Mouse (Mus musculus): Measurements from ENCODE around the gene Rasa3. TPM values are rescaled to one million over a fixed set of nuclear protein-coding genes. Genes with fewer than 3 reads are reported as not detected.

The Rasa3 gene
- polyA plus RNA-seq, 1 experiment, result 67.0 TPM

DNA sequence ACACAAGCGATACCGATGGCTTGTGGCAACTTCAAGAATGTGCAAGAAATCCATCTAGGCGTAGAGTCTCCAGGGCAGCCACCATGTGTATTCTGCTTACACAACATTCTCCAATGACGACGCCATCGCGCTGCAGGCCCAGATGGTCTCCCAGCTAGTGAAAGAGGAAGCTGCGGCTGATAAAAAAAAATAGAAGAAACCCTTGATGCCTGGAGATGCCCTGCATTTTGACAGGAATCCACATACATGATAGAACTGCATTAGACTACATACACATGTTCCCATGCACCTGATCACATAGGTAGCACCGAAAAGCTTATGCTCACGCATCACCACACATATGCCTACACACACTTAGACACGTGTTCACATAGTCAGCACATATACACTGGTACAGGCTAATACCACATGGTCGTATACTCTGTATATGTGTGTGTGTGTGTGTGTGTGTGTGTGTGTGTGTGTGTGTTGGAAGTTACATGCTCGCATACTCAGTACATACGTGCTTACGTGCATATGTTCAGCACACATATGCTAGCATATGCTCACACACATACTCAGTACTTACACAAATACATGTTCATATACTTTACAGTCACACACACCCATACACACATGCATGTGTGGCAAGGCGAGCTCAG is 8.4 kb upstream of the Rasa3 start:
- Histone ChIP-seq H3K36me3 (ENCODE audit: control insufficient read depth, insufficient read depth) (no peaks in the 10 kb centered on the region), H3K79me2 (ENCODE audit: control insufficient read depth, insufficient read depth) (no peaks in the 10 kb centered on the region), H3K27me3 (ENCODE audit: control insufficient read depth, insufficient read depth, insufficient read length) (no peaks in the 10 kb centered on the region), H3K79me3 (ENCODE audit: low read depth) (no peaks in the 10 kb centered on the region), H3K4me3 (ENCODE audit: insufficient read depth, poor library complexity, severe bottlenecking) (no peak overlapping the region), H3ac (ENCODE audit: control insufficient read depth, insufficient read length, low read depth) (no peak overlapping the region)
- no peak for TF ChIP-seq MYOD1 (IDR thresholded peaks at IDR 0.05; ENCODE audit: control insufficient read depth, insufficient read length, low read depth)
- TF ChIP-seq CTCF (IDR thresholded peaks at IDR 0.05; ENCODE audit: control insufficient read depth, insufficient read depth, insufficient read length), result no peak
- TF ChIP-seq MAX (IDR thresholded peaks at IDR 0.05), result no peak
- no peak for TF ChIP-seq FOSL1 (IDR thresholded peaks at IDR 0.05; ENCODE audit: insufficient read depth, low read length, poor library complexity, severe bottlenecking)
- TF ChIP-seq MYOG (IDR thresholded peaks at IDR 0.05; ENCODE audit: control insufficient read depth, extremely low read depth, insufficient read length), result no peak
- no peak for TF ChIP-seq USF1 (IDR thresholded peaks at IDR 0.05; ENCODE audit: low read depth)
- no peak for TF ChIP-seq CEBPB (IDR thresholded peaks at IDR 0.05; ENCODE audit: low read depth)

DNA sequence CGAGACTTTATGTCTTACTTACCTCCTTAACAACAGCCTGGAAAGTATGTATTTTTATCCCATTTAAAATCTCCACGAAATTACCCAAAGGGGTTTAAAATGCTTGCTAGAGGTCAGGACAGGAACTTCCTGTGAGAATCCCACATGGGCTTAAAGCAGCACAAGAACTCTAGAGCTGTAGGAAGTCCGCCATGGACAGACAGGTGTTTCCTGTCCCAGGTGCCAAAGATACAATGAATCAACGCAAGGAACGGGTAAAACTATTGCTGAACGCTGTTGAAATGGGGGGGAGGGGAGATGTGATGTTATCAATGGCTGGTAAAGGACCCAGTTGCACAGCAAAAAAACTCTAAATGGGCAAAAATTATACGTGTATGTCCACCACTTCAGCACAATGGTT is 6.7 kb upstream of the Rasa3 start:
- no peak overlapping the region for H3ac ChIP-seq (ENCODE audit: control insufficient read depth, insufficient read length, low read depth)
- no peaks in the 10 kb centered on the region for H3K79me2 ChIP-seq (ENCODE audit: control insufficient read depth, insufficient read depth)
- no peaks in the 10 kb centered on the region for H3K79me3 ChIP-seq (ENCODE audit: low read depth)
- H3K27me3 ChIP-seq (ENCODE audit: control insufficient read depth, insufficient read depth, insufficient read length), result no peaks in the 10 kb centered on the region
- no peaks in the 10 kb centered on the region for H3K36me3 ChIP-seq (ENCODE audit: control insufficient read depth, insufficient read depth)
- TF ChIP-seq CEBPB (IDR thresholded peaks at IDR 0.05; ENCODE audit: low read depth) (no peak), CTCF (IDR thresholded peaks at IDR 0.05; ENCODE audit: control insufficient read depth, insufficient read depth, insufficient read length) (no peak), MYOD1 (IDR thresholded peaks at IDR 0.05; ENCODE audit: control insufficient read depth, insufficient read length, low read depth) (no peak), FOSL1 (IDR thresholded peaks at IDR 0.05; ENCODE audit: insufficient read depth, low read length, poor library complexity, severe bottlenecking) (no peak), USF1 (IDR thresholded peaks at IDR 0.05; ENCODE audit: low read depth) (no peak), MAX (IDR thresholded peaks at IDR 0.05) (no peak), MYOG (IDR thresholded peaks at IDR 0.05; ENCODE audit: control insufficient read depth, extremely low read depth, insufficient read length) (no peak)
- no peak overlapping the region for H3K4me3 ChIP-seq (ENCODE audit: insufficient read depth, poor library complexity, severe bottlenecking)

DNA sequence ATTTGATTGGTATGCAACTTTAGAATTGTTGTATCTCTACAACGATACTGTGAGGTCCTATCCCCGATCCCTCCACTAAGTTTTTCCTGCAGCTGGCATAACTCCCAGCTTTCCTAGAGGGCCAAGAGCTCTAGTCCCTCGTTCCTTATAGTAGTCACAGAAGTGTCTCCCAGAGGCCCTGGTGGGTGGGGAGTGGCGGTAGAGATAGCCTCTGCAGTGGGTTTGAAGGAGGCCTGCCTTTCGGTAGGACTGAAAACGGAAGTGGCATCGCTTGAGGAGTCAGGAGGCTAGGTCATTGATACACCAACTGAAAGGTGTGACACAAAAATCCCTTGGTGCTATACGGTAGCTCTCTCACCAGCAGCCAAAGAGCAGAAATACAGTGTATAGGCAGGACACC is 779 bp upstream of the Rasa3 start:
- no peak for TF ChIP-seq MYOG (IDR thresholded peaks at IDR 0.05; ENCODE audit: control insufficient read depth, extremely low read depth, insufficient read length)
- no peak for TF ChIP-seq MYOD1 (IDR thresholded peaks at IDR 0.05; ENCODE audit: control insufficient read depth, insufficient read length, low read depth)
- no peak for TF ChIP-seq FOSL1 (IDR thresholded peaks at IDR 0.05; ENCODE audit: insufficient read depth, low read length, poor library complexity, severe bottlenecking)
- no peak for TF ChIP-seq MAX (IDR thresholded peaks at IDR 0.05)
- H3K79me3 ChIP-seq (ENCODE audit: low read depth), result peaks cover 32% of the 10 kb centered on the region
- H3K4me3 ChIP-seq (ENCODE audit: insufficient read depth, poor library complexity, severe bottlenecking), result no peak overlapping the region
- peak overlapping the region; percentile 36 for H3ac ChIP-seq (ENCODE audit: control insufficient read depth, insufficient read length, low read depth)
- no peaks in the 10 kb centered on the region for H3K36me3 ChIP-seq (ENCODE audit: control insufficient read depth, insufficient read depth)
- H3K27me3 ChIP-seq (ENCODE audit: control insufficient read depth, insufficient read depth, insufficient read length), result no peaks in the 10 kb centered on the region
- peaks cover 42% of the 10 kb centered on the region for H3K79me2 ChIP-seq (ENCODE audit: control insufficient read depth, insufficient read depth)

DNA sequence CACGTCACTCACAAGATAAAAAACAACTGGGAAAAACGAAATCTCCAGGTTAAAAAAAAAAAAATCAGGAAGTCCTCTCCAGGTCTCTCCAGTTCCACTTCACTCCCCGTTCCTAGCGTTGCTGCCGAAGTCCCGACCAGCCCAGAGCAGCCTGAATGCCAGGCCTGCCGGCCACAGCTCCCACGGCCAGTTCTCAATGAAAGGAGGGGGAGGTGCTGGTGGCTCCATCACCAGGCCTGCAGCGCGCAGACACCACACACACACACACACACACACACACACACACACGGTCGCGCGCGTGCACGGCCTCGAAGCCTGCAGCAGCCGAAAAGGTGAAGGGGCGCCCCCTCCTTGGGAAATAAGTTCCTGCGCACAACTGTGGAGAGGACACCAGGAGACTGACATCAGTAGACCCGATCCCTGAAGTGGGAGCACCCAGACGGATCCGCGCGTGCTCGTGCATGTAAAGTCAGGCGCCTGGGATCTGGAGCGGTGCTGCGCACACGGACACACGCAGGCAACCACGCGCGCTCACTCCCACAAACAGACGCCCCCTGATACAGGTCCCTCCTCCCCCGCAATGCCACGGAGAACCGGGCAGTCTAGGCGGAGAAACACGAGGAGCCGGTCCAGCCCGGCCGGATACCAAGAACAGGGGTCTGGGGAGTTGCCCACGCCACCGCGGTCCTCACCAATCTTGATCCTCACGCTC is 546 bp downstream of the Rasa3 start:
- Histone ChIP-seq H3K27me3 (ENCODE audit: control insufficient read depth, insufficient read depth, insufficient read length) (no peaks in the 10 kb centered on the region), H3K4me3 (ENCODE audit: insufficient read depth, poor library complexity, severe bottlenecking) (peak overlapping the region; percentile 81), H3K79me2 (ENCODE audit: control insufficient read depth, insufficient read depth) (peaks cover 55% of the 10 kb centered on the region), H3K36me3 (ENCODE audit: control insufficient read depth, insufficient read depth) (no peaks in the 10 kb centered on the region), H3K79me3 (ENCODE audit: low read depth) (peaks cover 46% of the 10 kb centered on the region), H3ac (ENCODE audit: control insufficient read depth, insufficient read length, low read depth) (peak overlapping the region; percentile 94)
- TF ChIP-seq CTCF (IDR thresholded peaks at IDR 0.05; ENCODE audit: control insufficient read depth, insufficient read depth, insufficient read length) (peak; percentile 4), FOSL1 (IDR thresholded peaks at IDR 0.05; ENCODE audit: insufficient read depth, low read length, poor library complexity, severe bottlenecking) (no peak)

DNA sequence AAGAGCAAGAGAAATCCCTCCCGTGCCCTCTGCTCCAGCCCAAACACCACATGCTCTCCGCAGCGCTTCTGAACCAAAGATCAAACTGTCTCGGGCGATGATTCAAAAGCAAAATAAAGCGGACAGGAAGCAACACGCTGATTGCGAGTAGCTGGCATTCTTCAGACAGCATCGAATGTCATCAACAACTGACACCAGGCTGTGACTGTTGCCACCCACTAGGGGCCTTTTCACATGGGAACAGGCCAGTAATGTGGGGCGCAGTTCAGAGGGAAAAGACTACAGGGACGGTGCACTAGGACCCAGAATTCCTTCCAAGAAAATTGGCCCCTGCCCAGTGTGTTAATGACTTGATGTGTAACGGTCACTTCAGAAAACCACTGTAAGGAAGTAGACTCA is 1.1 kb downstream of the Rasa3 start:
- Histone ChIP-seq H3K27me3 (ENCODE audit: control insufficient read depth, insufficient read depth, insufficient read length) (no peaks in the 10 kb centered on the region), H3K36me3 (ENCODE audit: control insufficient read depth, insufficient read depth) (peaks cover 5% of the 10 kb centered on the region), H3K79me3 (ENCODE audit: low read depth) (peaks cover 51% of the 10 kb centered on the region), H3ac (ENCODE audit: control insufficient read depth, insufficient read length, low read depth) (peak overlapping the region; percentile 73), H3K4me3 (ENCODE audit: insufficient read depth, poor library complexity, severe bottlenecking) (peak overlapping the region; percentile 81), H3K79me2 (ENCODE audit: control insufficient read depth, insufficient read depth) (peaks cover 61% of the 10 kb centered on the region)
- TF ChIP-seq USF1 (IDR thresholded peaks at IDR 0.05; ENCODE audit: low read depth) (peak; percentile 1), FOSL1 (IDR thresholded peaks at IDR 0.05; ENCODE audit: insufficient read depth, low read length, poor library complexity, severe bottlenecking) (no peak), MAX (IDR thresholded peaks at IDR 0.05) (peak; percentile 87)

GRCm38 (mm10) chr8:13675524-13675923 is 1.9 kb downstream of the Rasa3 start:
- peaks cover 59% of the 10 kb centered on the region for H3K79me3 ChIP-seq (ENCODE audit: low read depth)
- no peaks in the 10 kb centered on the region for H3K27me3 ChIP-seq (ENCODE audit: control insufficient read depth, insufficient read depth, insufficient read length)
- H3K79me2 ChIP-seq (ENCODE audit: control insufficient read depth, insufficient read depth), result peaks cover 69% of the 10 kb centered on the region
- peaks cover 8% of the 10 kb centered on the region for H3K36me3 ChIP-seq (ENCODE audit: control insufficient read depth, insufficient read depth)
- H3K4me3 ChIP-seq (ENCODE audit: insufficient read depth, poor library complexity, severe bottlenecking), result peak overlapping the region; percentile 81
- H3ac ChIP-seq (ENCODE audit: control insufficient read depth, insufficient read length, low read depth), result peak overlapping the region; percentile 73
- TF ChIP-seq FOSL1 (IDR thresholded peaks at IDR 0.05; ENCODE audit: insufficient read depth, low read length, poor library complexity, severe bottlenecking) (no peak), CEBPB (IDR thresholded peaks at IDR 0.05; ENCODE audit: low read depth) (no peak), MYOD1 (IDR thresholded peaks at IDR 0.05; ENCODE audit: control insufficient read depth, insufficient read length, low read depth) (no peak), USF1 (IDR thresholded peaks at IDR 0.05; ENCODE audit: low read depth) (no peak), CTCF (IDR thresholded peaks at IDR 0.05; ENCODE audit: control insufficient read depth, insufficient read depth, insufficient read length) (no peak), MYOG (IDR thresholded peaks at IDR 0.05; ENCODE audit: control insufficient read depth, extremely low read depth, insufficient read length) (no peak), MAX (IDR thresholded peaks at IDR 0.05) (no peak)
